Mouse (Mus musculus) heart, embryonic 13.5 days (tissue): ENCODE data around the gene Ube2q1. TPM values are rescaled to one million over a fixed set of nuclear protein-coding genes. Genes with fewer than 3 reads are reported as not detected.

Experiments
- ATAC-seq: fragments of 200-750 bp; cut with Nextera tagmentation; 2 replicates; pipeline ENCODE4 v1.8.0; 2017; ENCODE audit warnings: moderate TSS enrichment; ENCODE audit not compliant: insufficient number of reproducible peaks, low FRiP score, low TSS enrichment; ENCODE audit errors: extremely low read depth
- H3K27ac ChIP-seq: fragments of 300-500 bp; sonication (generic); replicated peaks from 2 replicates; pipeline ENCODE4 v1.5.1; 2015; ENCODE audit warnings: moderate library complexity, mild to moderate bottlenecking, inconsistent platforms
- H3K27me3 ChIP-seq: fragments of 300-500 bp; sonication (generic); replicated peaks from 2 replicates; pipeline ENCODE4 v1.6.1; 2015; ENCODE audit warnings: mild to moderate bottlenecking, inconsistent platforms
- H3K36me3 ChIP-seq: fragments of 300-500 bp; sonication (generic); 2 replicates; pipeline ENCODE4 v1.6.1; 2015; ENCODE audit warnings: mild to moderate bottlenecking, inconsistent platforms
- H3K4me1 ChIP-seq: fragments of 300-500 bp; sonication (generic); 2 replicates; pipeline ENCODE4 v1.6.1; 2015; ENCODE audit warnings: inconsistent platforms
- H3K4me2 ChIP-seq: fragments of 300-500 bp; sonication (generic); 2 replicates; pipeline ENCODE4 v1.6.1; 2015; ENCODE audit warnings: inconsistent platforms, mild to moderate bottlenecking, moderate library complexity
- H3K4me3 ChIP-seq: fragments of 300-500 bp; sonication (generic); 2 replicates; pipeline ENCODE4 v1.5.1; 2015; ENCODE audit warnings: moderate library complexity, mild to moderate bottlenecking, inconsistent platforms
- H3K9ac ChIP-seq: fragments of 300-500 bp; sonication (generic); 2 replicates; pipeline ENCODE4 v1.6.1; 2015; ENCODE audit warnings: inconsistent platforms, mild to moderate bottlenecking, moderate library complexity
- H3K9me3 ChIP-seq: fragments of 300-500 bp; sonication (generic); 2 replicates; pipeline ENCODE4 v1.6.1; 2016; ENCODE audit warnings: inconsistent platforms
- WGBS: fragments of 180-500 bp; shearing (Covaris S2); methylation state at CpG from one replicate; pipeline ENCODE4 v1.1.7; 2015; ENCODE audit warnings: mixed read lengths; 5-methylcytosine and 5-hydroxymethylcytosine counted together
- polyA plus RNA-seq: library from polyadenylated mRNA; unstranded; fragments of >200 nt; fragmentation: Nextera tagmentation; extraction: Ambion mirVana; gene quantifications from 2 replicates; pipeline ENCODE4 v1.2.1, GENCODE M21; 2015

The Ube2q1 gene
- polyA plus RNA-seq, 1 experiment from 2014 or later, result 8.4 TPM

DNA sequence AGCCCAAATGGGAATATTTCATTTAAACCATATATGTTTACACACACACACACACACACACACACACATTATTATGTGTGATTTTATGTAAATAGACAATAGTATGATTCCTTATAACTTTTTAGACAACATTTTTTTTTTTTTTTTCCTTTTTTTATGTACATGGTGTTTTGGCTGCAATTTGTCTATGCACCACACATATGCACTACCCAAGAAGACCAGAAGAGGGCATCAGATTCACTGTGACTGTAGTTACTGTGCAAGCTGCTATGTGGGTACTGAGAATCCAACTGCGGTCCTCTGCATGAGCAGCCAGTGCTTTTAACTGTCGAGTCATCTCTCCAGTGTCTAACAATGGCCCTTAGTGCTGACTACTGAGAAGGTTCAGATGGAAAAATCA, 33.3 kb downstream of the Ube2q1 start:
- H3K27ac ChIP-seq, result no peak overlapping the region
- no peak for ATAC-seq
- no peak overlapping the region for H3K4me2 ChIP-seq
- H3K4me1 ChIP-seq, result no peaks in the 10 kb centered on the region
- 86% methylated on average over 2 of the region's 2 CpGs for WGBS
- 0 out of 2 replicates have a peak, but pooled peaks cover 2% of the 10 kb centered on the region for H3K9me3 ChIP-seq
- H3K4me3 ChIP-seq, result no peak overlapping the region
- no peaks in the 10 kb centered on the region for H3K36me3 ChIP-seq
- no peak overlapping the region for H3K9ac ChIP-seq
- H3K27me3 ChIP-seq, result no peaks in the 10 kb centered on the region

DNA sequence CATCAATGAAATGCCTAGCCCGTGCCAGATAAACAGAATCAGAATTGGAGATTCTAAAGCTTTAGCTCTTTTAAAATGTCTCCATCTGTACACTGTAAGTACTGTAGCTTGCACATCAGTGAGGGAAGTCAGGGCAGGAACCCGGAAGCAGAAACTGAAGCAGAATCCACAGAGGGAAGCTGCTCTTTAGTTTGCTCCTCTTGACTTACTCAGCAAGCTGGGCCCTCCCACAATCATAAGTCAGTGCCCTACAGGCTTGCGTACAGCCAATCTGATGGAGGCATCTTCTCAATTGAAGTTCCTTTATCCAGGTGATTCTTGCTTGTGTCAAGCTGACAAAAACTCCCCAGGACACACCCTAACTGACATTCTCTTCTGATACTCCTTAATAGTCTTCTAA, 33.8 kb downstream of the Ube2q1 start:
- H3K27ac ChIP-seq, result no peak overlapping the region
- H3K4me1 ChIP-seq, result no peaks in the 10 kb centered on the region
- no peak overlapping the region for H3K9ac ChIP-seq
- H3K9me3 ChIP-seq, result 0 out of 2 replicates have a peak, but pooled peaks cover 2% of the 10 kb centered on the region
- no peak overlapping the region for H3K4me3 ChIP-seq
- H3K36me3 ChIP-seq, result no peaks in the 10 kb centered on the region
- no peak overlapping the region for H3K4me2 ChIP-seq
- peaks cover 2% of the 10 kb centered on the region; the same call in 1 of the 2 replicates for H3K27me3 ChIP-seq
- 89% methylated on average over 3 of the region's 3 CpGs for WGBS
- no peak for ATAC-seq

DNA sequence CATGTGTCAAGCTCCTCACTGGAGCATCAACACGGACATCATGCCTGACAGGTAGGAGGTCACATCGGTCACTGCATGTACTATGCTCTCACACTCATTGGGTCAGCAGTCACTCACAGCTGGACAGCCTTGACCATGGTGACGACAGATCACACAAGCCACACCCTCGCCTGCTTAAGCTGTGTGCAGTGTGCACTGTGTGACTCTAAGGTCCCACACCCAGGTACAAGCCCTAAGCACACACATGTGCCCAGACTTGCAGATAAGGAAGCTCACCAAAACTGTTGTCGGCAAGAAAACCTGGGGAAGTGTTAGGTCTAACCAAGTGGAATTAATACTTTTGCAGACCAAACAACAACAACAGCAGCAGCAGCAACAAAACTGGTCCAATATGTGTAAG, 34.5 kb downstream of the Ube2q1 start:
- H3K27ac ChIP-seq, result no peak overlapping the region
- 51% methylated on average over 5 of the region's 5 CpGs for WGBS
- no peak for ATAC-seq
- peaks cover 5% of the 10 kb centered on the region; the same call in 1 of the 2 replicates for H3K27me3 ChIP-seq
- no peak overlapping the region for H3K4me3 ChIP-seq
- H3K9ac ChIP-seq, result no peak overlapping the region
- 0 out of 2 replicates have a peak, but pooled peaks cover 2% of the 10 kb centered on the region for H3K9me3 ChIP-seq
- no peaks in the 10 kb centered on the region for H3K36me3 ChIP-seq
- no peaks in the 10 kb centered on the region for H3K4me1 ChIP-seq
- no peak overlapping the region for H3K4me2 ChIP-seq

DNA sequence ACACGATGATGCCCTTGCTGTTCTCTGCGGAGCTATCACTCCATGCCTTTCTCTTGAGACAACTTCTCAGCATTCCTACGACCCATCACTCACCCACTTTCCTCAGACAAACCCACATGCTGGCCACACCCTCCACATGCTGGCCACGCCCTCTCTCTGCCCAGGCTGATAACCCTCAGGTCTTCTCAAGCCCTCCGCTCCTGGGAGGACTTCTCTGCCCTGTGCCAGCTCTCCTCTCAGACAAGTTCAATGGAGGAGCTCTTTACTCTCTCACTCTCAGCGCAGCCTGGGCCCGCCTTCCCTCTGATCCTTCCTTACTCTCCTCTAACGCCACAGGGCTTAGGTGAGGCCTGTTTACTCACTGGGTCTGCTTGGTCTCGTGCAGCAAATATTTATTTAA, 35.2 kb downstream of the Ube2q1 start:
- H3K4me2 ChIP-seq, result no peak overlapping the region
- WGBS, result 36% methylated on average over 9 of the region's 9 CpGs
- ATAC-seq, result no peak

DNA sequence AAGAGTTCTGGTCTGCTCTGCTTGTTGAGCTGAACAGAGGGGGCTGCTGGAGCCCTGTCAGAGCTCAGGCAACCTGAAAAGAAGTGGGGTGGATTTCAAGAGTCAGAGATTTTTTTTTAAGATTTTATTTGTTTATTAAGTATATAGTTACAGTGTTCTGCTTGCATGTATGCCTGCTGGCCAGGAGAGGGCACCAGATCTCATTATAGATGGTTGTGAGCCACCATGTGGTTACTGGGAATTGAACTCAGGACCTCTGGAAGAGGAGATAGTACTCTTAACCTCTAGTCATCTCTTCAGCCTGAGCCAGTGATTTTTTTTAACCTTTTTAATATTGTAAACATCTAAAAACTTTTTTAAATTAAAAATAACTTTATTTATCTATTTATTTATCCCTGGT, 37.4 kb downstream of the Ube2q1 start:
- Histone ChIP-seq H3K9me3 (0 out of 2 replicates have a peak, but pooled peaks cover 2% of the 10 kb centered on the region), H3K9ac (no peak overlapping the region), H3K4me2 (no peak overlapping the region), H3K36me3 (no peaks in the 10 kb centered on the region), H3K27ac (no peak overlapping the region), H3K27me3 (peaks cover 5% of the 10 kb centered on the region; the same call in 1 of the 2 replicates), H3K4me1 (no peaks in the 10 kb centered on the region), H3K4me3 (no peak overlapping the region)
- ATAC-seq, result no peak

More for the DNA sequence above, 35.2 kb downstream of the Ube2q1 start:
- Histone ChIP-seq H3K9ac (no peak overlapping the region), H3K9me3 (0 out of 2 replicates have a peak, but pooled peaks cover 2% of the 10 kb centered on the region), H3K4me3 (no peak overlapping the region), H3K27me3 (peaks cover 5% of the 10 kb centered on the region; the same call in 1 of the 2 replicates), H3K36me3 (no peaks in the 10 kb centered on the region), H3K27ac (no peak overlapping the region), H3K4me1 (no peaks in the 10 kb centered on the region)

DNA sequence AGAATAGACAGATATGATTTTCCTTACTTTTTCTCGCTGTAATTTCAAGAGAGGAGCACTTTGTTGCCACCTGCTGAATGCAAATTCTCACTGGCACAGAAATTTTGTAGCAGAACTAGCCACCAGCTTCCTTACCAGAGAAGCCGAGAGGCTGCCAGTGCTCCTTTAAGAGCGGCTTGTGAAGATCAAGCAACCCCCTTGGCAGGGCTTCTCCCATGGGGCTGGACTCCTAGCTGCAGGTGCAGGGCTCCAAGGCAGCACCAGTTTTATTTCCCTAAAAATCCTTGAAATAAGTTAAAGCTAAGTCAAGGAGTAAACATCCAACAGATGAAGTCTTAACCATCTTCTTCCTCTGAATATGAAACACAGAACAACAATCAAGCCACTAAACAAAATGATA, 38.8 kb downstream of the Ube2q1 start:
- H3K4me2 ChIP-seq, result no peak overlapping the region
- H3K9me3 ChIP-seq, result no peaks in the 10 kb centered on the region
- no peak for ATAC-seq
- peaks cover 9% of the 10 kb centered on the region; the same call in 1 of the 2 replicates for H3K27me3 ChIP-seq
- H3K4me1 ChIP-seq, result no peaks in the 10 kb centered on the region
- no peak overlapping the region for H3K27ac ChIP-seq
- whole genome bisulfite sequencing, result 62% methylated on average over 3 of the region's 3 CpGs
- H3K4me3 ChIP-seq, result no peak overlapping the region
- no peak overlapping the region for H3K9ac ChIP-seq
- no peaks in the 10 kb centered on the region for H3K36me3 ChIP-seq

DNA sequence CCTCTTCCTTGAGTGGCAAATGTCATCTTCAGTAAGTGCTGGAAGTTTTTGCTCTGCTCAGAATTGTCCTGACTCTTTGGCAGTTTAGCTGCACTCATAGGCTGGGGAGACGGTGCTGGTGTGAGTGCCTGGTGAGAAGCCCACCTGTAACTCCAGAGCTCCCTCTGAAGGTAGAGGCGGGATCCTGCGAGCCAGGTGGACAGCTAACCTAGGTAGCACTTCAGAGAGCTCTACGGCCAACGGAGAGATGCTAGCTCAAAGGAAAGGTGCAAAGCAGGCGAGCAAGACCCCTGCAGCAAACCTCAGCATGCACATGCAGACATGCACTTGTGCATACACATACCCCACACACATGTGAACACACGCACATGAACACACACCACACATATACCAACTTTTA, 40.6 kb downstream of the Ube2q1 start:
- no peak overlapping the region for H3K4me3 ChIP-seq
- H3K4me2 ChIP-seq, result no peak overlapping the region
- no peaks in the 10 kb centered on the region for H3K9me3 ChIP-seq
- WGBS, result 64% methylated on average over 7 of the region's 7 CpGs
- ATAC-seq, result no peak
- no peaks in the 10 kb centered on the region for H3K4me1 ChIP-seq
- H3K27ac ChIP-seq, result no peak overlapping the region
- H3K27me3 ChIP-seq, result peaks cover 9% of the 10 kb centered on the region; the same call in 1 of the 2 replicates
- H3K9ac ChIP-seq, result no peak overlapping the region
- H3K36me3 ChIP-seq, result no peaks in the 10 kb centered on the region

DNA sequence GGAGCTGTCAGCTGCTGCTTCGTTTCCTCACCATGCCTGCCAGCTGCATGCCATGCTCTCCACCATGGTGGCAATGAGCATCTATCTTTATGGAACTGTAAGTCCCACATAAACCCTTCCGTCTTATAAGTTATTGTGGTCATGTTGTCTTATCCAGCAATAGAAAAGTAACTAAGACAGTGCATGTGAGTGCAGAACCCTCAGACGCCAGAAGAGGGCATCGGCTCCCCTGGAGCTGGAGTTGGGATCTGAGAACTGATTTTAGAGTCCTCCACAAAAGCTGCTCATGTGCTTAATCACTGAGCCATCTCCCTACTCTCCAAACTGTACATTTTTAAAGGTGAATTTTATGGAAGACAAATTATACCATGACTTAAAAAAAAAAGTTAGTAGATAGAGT, 43.6 kb downstream of the Ube2q1 start:
- WGBS, result 61% methylated on average over 4 of the region's 4 CpGs
- Histone ChIP-seq H3K27ac (no peak overlapping the region), H3K4me2 (no peak overlapping the region), H3K9me3 (no peaks in the 10 kb centered on the region), H3K4me1 (peaks cover 13% of the 10 kb centered on the region), H3K4me3 (no peak overlapping the region), H3K9ac (no peak overlapping the region), H3K27me3 (peaks cover 8% of the 10 kb centered on the region; the same call in 1 of the 2 replicates), H3K36me3 (no peaks in the 10 kb centered on the region)
- no peak for ATAC-seq

DNA sequence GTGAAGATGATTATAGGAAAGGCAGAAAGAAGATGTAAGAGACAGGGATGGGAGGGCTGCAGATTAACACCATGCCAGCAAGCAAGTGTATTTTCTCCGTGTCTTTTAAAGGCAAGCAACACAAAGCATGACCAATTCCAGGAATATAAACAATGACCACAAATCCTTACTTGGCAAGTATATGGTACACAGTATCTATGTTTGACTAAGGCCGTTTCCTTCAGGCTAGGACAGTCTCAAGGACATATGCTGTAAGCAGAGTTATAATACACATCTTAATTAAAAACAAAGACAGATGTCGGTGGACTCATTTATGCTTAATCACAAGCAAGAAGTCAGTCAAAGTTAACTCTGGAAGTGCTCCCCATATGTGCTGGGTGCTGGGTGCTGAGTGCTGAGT, 45.2 kb downstream of the Ube2q1 start:
- no peak overlapping the region for H3K4me2 ChIP-seq
- H3K27ac ChIP-seq, result no peak overlapping the region
- H3K4me1 ChIP-seq, result peaks cover 13% of the 10 kb centered on the region
- WGBS, result 64% methylated on average over 3 of the region's 3 CpGs
- H3K9me3 ChIP-seq, result no peaks in the 10 kb centered on the region
- H3K36me3 ChIP-seq, result no peaks in the 10 kb centered on the region
- ATAC-seq, result no peak
- peaks cover 4% of the 10 kb centered on the region; the same call in 1 of the 2 replicates for H3K27me3 ChIP-seq
- no peak overlapping the region for H3K9ac ChIP-seq
- H3K4me3 ChIP-seq, result no peak overlapping the region

DNA sequence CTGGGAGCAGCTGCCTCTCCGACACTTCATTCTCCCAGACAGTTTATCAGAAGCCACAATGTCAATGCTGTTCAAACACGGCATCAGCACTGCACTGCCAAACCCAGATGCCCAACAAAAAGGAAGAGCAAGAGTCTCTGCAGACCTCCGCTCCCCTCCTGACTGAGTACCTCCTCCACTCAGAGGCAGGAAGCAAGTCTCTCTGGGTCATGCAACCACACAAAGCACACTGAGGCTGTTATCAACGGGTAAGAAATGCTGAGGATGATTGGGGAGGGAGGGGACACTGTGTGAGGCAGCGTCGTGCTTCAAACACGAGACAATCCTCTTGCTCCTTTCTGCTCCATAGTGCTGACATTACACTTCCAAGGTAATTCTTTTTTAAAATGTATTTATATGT, 46.5 kb downstream of the Ube2q1 start:
- Histone ChIP-seq H3K27me3 (peaks cover 5% of the 10 kb centered on the region; the same call in 1 of the 2 replicates), H3K27ac (no peak overlapping the region), H3K4me1 (peaks cover 13% of the 10 kb centered on the region), H3K9ac (no peak overlapping the region), H3K36me3 (no peaks in the 10 kb centered on the region), H3K9me3 (no peaks in the 10 kb centered on the region), H3K4me2 (no peak overlapping the region), H3K4me3 (no peak overlapping the region)
- WGBS, result 31% methylated on average over 7 of the region's 7 CpGs
- no peak for ATAC-seq

DNA sequence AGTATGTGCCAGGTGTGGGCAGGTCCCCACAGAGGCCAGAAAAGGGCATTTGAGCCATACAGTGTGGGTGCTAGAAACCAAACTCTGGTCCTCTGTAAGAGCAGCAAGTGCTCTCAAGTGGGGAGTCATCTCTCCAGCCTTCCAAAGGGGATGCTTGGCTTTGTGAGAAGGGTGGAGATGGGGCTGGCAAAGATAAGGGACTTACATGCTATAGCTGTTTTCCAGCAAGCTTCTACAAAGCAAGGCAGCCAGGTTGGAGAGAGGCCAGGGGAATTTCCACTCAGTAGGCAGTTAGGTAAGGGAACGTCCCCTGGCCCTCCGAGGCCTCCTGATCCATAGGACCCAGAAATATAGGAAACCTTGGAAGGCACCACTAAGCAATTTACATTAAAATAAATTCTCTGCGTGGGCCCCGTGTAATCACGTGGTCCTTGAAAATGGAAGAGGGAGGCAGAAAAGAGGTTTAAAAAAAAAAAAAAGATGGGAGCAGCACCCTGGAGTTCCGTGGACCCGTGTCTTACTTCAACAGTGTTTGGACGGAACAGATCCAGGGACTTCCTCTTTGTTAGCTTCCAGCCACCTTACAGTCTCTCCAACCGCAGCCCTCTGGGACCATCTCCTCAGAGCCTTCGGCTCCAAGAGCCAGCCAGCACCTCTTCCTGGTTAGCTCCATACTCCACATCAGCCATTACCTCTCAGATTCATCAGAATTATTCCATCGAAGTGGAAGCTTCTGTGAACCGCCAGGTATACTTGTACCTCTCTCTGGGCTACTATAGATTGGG, 47.1 kb downstream of the Ube2q1 start:
- no peak overlapping the region for H3K27ac ChIP-seq
- H3K9ac ChIP-seq, result no peak overlapping the region
- H3K4me3 ChIP-seq, result no peak overlapping the region
- 77% methylated on average over 12 of the region's 12 CpGs for WGBS
- no peaks in the 10 kb centered on the region for H3K9me3 ChIP-seq
- no peak overlapping the region for H3K4me2 ChIP-seq
- H3K27me3 ChIP-seq, result peaks cover 7% of the 10 kb centered on the region; the same call in 1 of the 2 replicates
- H3K36me3 ChIP-seq, result no peaks in the 10 kb centered on the region
- no peak for ATAC-seq
- H3K4me1 ChIP-seq, result peaks cover 13% of the 10 kb centered on the region

DNA sequence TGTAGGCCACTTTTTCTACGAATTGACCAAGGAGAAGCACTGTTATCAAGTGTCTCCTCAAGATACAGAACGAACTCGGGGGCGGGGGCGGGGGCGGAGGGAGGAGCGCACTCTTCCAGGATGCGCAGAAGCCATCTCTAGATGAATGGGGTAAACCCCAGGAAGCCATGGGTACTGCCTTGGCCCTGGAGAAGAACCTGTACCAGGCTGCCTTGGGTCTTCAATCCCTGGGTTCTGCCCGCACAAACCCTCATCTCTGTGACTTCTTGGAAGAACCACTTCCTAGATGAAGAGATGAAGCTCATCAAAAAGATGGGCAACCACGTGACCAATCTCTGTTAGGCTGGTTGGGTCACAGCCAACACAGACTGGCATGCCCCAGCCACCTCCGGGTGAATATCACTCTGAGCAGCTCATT, 47.7 kb downstream of the Ube2q1 start:
- ATAC-seq, result no peak
- no peaks in the 10 kb centered on the region for H3K9me3 ChIP-seq
- WGBS, result 78% methylated on average over 11 of the region's 11 CpGs
- no peak overlapping the region for H3K4me2 ChIP-seq
- no peaks in the 10 kb centered on the region for H3K36me3 ChIP-seq
- H3K27me3 ChIP-seq, result peaks cover 7% of the 10 kb centered on the region; the same call in 1 of the 2 replicates
- peaks cover 13% of the 10 kb centered on the region for H3K4me1 ChIP-seq
- no peak overlapping the region for H3K27ac ChIP-seq
- no peak overlapping the region for H3K4me3 ChIP-seq
- no peak overlapping the region for H3K9ac ChIP-seq
